Mouse (Mus musculus) hindbrain, embryonic 12.5 days (tissue): ENCODE measurements around the gene Nceh1. TPM values are rescaled to one million over a fixed set of nuclear protein-coding genes. Genes with fewer than 3 reads are reported as not detected.
A peak's percentile ranks its signal among the peaks of the same experiment; 100 is the strongest.

Source experiments
- ATAC-seq: fragments of 200-750 bp; cut with Nextera tagmentation; 2 replicates; pipeline ENCODE4 v1.8.0; 2017; ENCODE audit warnings: moderate TSS enrichment; ENCODE audit not compliant: low FRiP score
- H3K27ac ChIP-seq: fragments of 300-500 bp; sonication (generic); 2 replicates; pipeline ENCODE4 v1.5.1; 2016; ENCODE audit warnings: mild to moderate bottlenecking
- H3K27me3 ChIP-seq: fragments of 300-500 bp; sonication (generic); 2 replicates; pipeline ENCODE4 v1.6.1; 2016; ENCODE audit warnings: mild to moderate bottlenecking
- H3K36me3 ChIP-seq: fragments of 300-500 bp; sonication (generic); 2 replicates; pipeline ENCODE4 v1.6.1; 2016; ENCODE audit warnings: mild to moderate bottlenecking
- H3K4me1 ChIP-seq: fragments of 300-500 bp; sonication (generic); 2 replicates; pipeline ENCODE4 v1.6.1; 2016
- H3K4me2 ChIP-seq: fragments of 300-500 bp; sonication (generic); replicated peaks from 2 replicates; pipeline ENCODE4 v1.6.1; 2016; ENCODE audit warnings: mild to moderate bottlenecking
- H3K4me3 ChIP-seq: fragments of 300-500 bp; sonication (generic); 2 replicates; pipeline ENCODE4 v1.5.1; 2016; ENCODE audit warnings: mild to moderate bottlenecking
- H3K9ac ChIP-seq: fragments of 300-500 bp; sonication (generic); 2 replicates; pipeline ENCODE4 v1.6.1; 2016; ENCODE audit warnings: mild to moderate bottlenecking, moderate library complexity
- H3K9me3 ChIP-seq: fragments of 300-500 bp; sonication (generic); replicated peaks from 2 replicates; pipeline ENCODE4 v1.6.1; 2016; ENCODE audit warnings: mild to moderate bottlenecking
- WGBS: fragments of 180-500 bp; shearing (Covaris S2); methylation state at CpG from one replicate; pipeline ENCODE4 v1.1.7; 2016; 5-methylcytosine and 5-hydroxymethylcytosine counted together
- polyA plus RNA-seq: library from polyadenylated mRNA; unstranded; fragments of >200 nt; fragmentation: Nextera tagmentation; extraction: Ambion mirVana; gene quantifications from 2 replicates; pipeline ENCODE4 v1.2.1, GENCODE M21; 2016

The Nceh1 gene
- polyA plus RNA-seq, 1 experiment from 2014 or later, result 5.6 TPM

- H3K4me1 ChIP-seq, result no peaks in the 10 kb centered on the region
- H3K36me3 ChIP-seq, result no peaks in the 10 kb centered on the region
- ATAC-seq, result no peak
- no peak overlapping the region for H3K9ac ChIP-seq
- H3K9me3 ChIP-seq, result no peaks in the 10 kb centered on the region
- WGBS, result 88% methylated on average over 6 of the region's 6 CpGs
- no peak overlapping the region for H3K4me3 ChIP-seq
- H3K27me3 ChIP-seq, result no peaks in the 10 kb centered on the region
- no peak overlapping the region for H3K4me2 ChIP-seq
- H3K27ac ChIP-seq, result no peak overlapping the region
Observed at GRCm38 (mm10) chr3:27161645-27162409, 20.9 kb upstream of the Nceh1 start.

GRCm38 (mm10) chr3:27162410-27162804 is 20.4 kb upstream of the Nceh1 start:
- whole genome bisulfite sequencing, result 67% methylated on average over 2 of the region's 2 CpGs
- no peak overlapping the region for H3K27ac ChIP-seq

GRCm38 (mm10) chr3:27165481-27166065 is 17.2 kb upstream of the Nceh1 start:
- H3K9ac ChIP-seq, result no peak overlapping the region
- ATAC-seq, result no peak
- no peaks in the 10 kb centered on the region for H3K4me1 ChIP-seq
- H3K27me3 ChIP-seq, result no peaks in the 10 kb centered on the region
- 84% methylated on average over 3 of the region's 3 CpGs for WGBS
- H3K27ac ChIP-seq, result no peak overlapping the region
- H3K4me3 ChIP-seq, result no peak overlapping the region
- no peaks in the 10 kb centered on the region for H3K36me3 ChIP-seq
- no peak overlapping the region for H3K4me2 ChIP-seq
- H3K9me3 ChIP-seq, result no peaks in the 10 kb centered on the region

More at GRCm38 (mm10) chr3:27162410-27162804, 20.4 kb upstream of the Nceh1 start:
- Histone ChIP-seq H3K4me3 (no peak overlapping the region), H3K27me3 (no peaks in the 10 kb centered on the region), H3K4me1 (no peaks in the 10 kb centered on the region), H3K4me2 (no peak overlapping the region), H3K9me3 (no peaks in the 10 kb centered on the region), H3K36me3 (no peaks in the 10 kb centered on the region), H3K9ac (no peak overlapping the region)
- ATAC-seq, result no peak

- Histone ChIP-seq H3K27me3 (no peaks in the 10 kb centered on the region), H3K27ac (no peak overlapping the region), H3K9me3 (no peaks in the 10 kb centered on the region), H3K9ac (no peak overlapping the region), H3K4me1 (no peaks in the 10 kb centered on the region), H3K4me2 (no peak overlapping the region), H3K4me3 (no peak overlapping the region), H3K36me3 (no peaks in the 10 kb centered on the region)
- ATAC-seq, result no peak
- 78% methylated on average over 1 of the region's 1 CpGs for WGBS
Observed at GRCm38 (mm10) chr3:27170257-27170656, 12.5 kb upstream of the Nceh1 start.

GRCm38 (mm10) chr3:27179711-27180110 is 3.1 kb upstream of the Nceh1 start:
- 81% methylated on average over 8 of the region's 8 CpGs for WGBS
- no peaks in the 10 kb centered on the region for H3K9me3 ChIP-seq
- no peak for ATAC-seq
- no peak overlapping the region for H3K9ac ChIP-seq
- no peak overlapping the region for H3K27ac ChIP-seq
- no peak overlapping the region for H3K4me2 ChIP-seq
- H3K36me3 ChIP-seq, result no peaks in the 10 kb centered on the region
- no peaks in the 10 kb centered on the region for H3K27me3 ChIP-seq
- H3K4me3 ChIP-seq, result no peak overlapping the region
- H3K4me1 ChIP-seq, result 0 out of 2 replicates have a peak, but pooled peaks cover 6% of the 10 kb centered on the region

GRCm38 (mm10) chr3:27183601-27184175 is 923 bp downstream of the Nceh1 start:
- no peak for ATAC-seq
- WGBS, result 9% methylated on average over 19 of the region's 19 CpGs
- no peaks in the 10 kb centered on the region for H3K36me3 ChIP-seq
- no peaks in the 10 kb centered on the region for H3K9me3 ChIP-seq
- peak overlapping the region; percentile 64 for H3K9ac ChIP-seq
- 0 out of 2 replicates have a peak, but pooled peaks cover 6% of the 10 kb centered on the region for H3K4me1 ChIP-seq
- H3K4me3 ChIP-seq, result peak overlapping the region; percentile 64
- H3K4me2 ChIP-seq, result peak overlapping the region; percentile 81
- H3K27me3 ChIP-seq, result no peaks in the 10 kb centered on the region
- no peak overlapping the region for H3K27ac ChIP-seq

- WGBS, result 86% methylated on average over 1 of the region's 1 CpGs
- Histone ChIP-seq H3K4me3 (no peak overlapping the region), H3K9ac (no peak overlapping the region), H3K4me1 (0 out of 2 replicates have a peak, but pooled peaks cover 6% of the 10 kb centered on the region), H3K4me2 (no peak overlapping the region), H3K36me3 (no peaks in the 10 kb centered on the region), H3K9me3 (no peaks in the 10 kb centered on the region), H3K27ac (no peak overlapping the region), H3K27me3 (no peaks in the 10 kb centered on the region)
- ATAC-seq, result no peak
Observed at GRCm38 (mm10) chr3:27188386-27188785, 5.6 kb downstream of the Nceh1 start.

- WGBS, result 72% methylated on average over 14 of the region's 14 CpGs
- H3K4me3 ChIP-seq, result no peak overlapping the region
- no peak overlapping the region for H3K27ac ChIP-seq
- no peaks in the 10 kb centered on the region for H3K27me3 ChIP-seq
- H3K9me3 ChIP-seq, result no peaks in the 10 kb centered on the region
- ATAC-seq, result no peak
- H3K4me1 ChIP-seq, result no peaks in the 10 kb centered on the region
- no peak overlapping the region for H3K4me2 ChIP-seq
- H3K36me3 ChIP-seq, result no peaks in the 10 kb centered on the region
- H3K9ac ChIP-seq, result no peak overlapping the region
Observed at GRCm38 (mm10) chr3:27189320-27190261, 6.8 kb downstream of the Nceh1 start.

GRCm38 (mm10) chr3:27190865-27191264 is 8.1 kb downstream of the Nceh1 start:
- H3K27me3 ChIP-seq, result no peaks in the 10 kb centered on the region
- H3K4me1 ChIP-seq, result no peaks in the 10 kb centered on the region
- no peaks in the 10 kb centered on the region for H3K36me3 ChIP-seq
- ATAC-seq, result no peak
- no peak overlapping the region for H3K4me2 ChIP-seq
- H3K9me3 ChIP-seq, result no peaks in the 10 kb centered on the region
- no peak overlapping the region for H3K27ac ChIP-seq
- 93% methylated on average over 4 of the region's 4 CpGs for WGBS
- H3K4me3 ChIP-seq, result no peak overlapping the region
- no peak overlapping the region for H3K9ac ChIP-seq

GRCm38 (mm10) chr3:27191856-27192255 is 9.1 kb downstream of the Nceh1 start:
- H3K36me3 ChIP-seq, result no peaks in the 10 kb centered on the region
- 88% methylated on average over 6 of the region's 6 CpGs for WGBS
- no peak overlapping the region for H3K27ac ChIP-seq
- no peak overlapping the region for H3K4me2 ChIP-seq
- no peak for ATAC-seq
- H3K9ac ChIP-seq, result no peak overlapping the region
- H3K4me1 ChIP-seq, result no peaks in the 10 kb centered on the region
- H3K9me3 ChIP-seq, result no peaks in the 10 kb centered on the region
- no peak overlapping the region for H3K4me3 ChIP-seq
- H3K27me3 ChIP-seq, result no peaks in the 10 kb centered on the region

- no peak overlapping the region for H3K4me3 ChIP-seq
- H3K27ac ChIP-seq, result no peak overlapping the region
- ATAC-seq, result no peak
- H3K9ac ChIP-seq, result no peak overlapping the region
- no peaks in the 10 kb centered on the region for H3K36me3 ChIP-seq
- no peaks in the 10 kb centered on the region for H3K9me3 ChIP-seq
- 48% methylated on average over 6 of the region's 6 CpGs for WGBS
- H3K4me2 ChIP-seq, result no peak overlapping the region
- H3K27me3 ChIP-seq, result no peaks in the 10 kb centered on the region
- no peaks in the 10 kb centered on the region for H3K4me1 ChIP-seq
Observed at GRCm38 (mm10) chr3:27193844-27194317, 11.1 kb downstream of the Nceh1 start.

GRCm38 (mm10) chr3:27195153-27195552 is 12.4 kb downstream of the Nceh1 start:
- Histone ChIP-seq H3K9me3 (no peaks in the 10 kb centered on the region), H3K4me2 (no peak overlapping the region), H3K27me3 (no peaks in the 10 kb centered on the region), H3K4me3 (no peak overlapping the region), H3K4me1 (no peaks in the 10 kb centered on the region), H3K27ac (no peak overlapping the region), H3K9ac (no peak overlapping the region), H3K36me3 (no peaks in the 10 kb centered on the region)
- 86% methylated on average over 4 of the region's 4 CpGs for WGBS
- ATAC-seq, result no peak
